8 mouse cellular contexts compared by ENCODE assay signal in the genomic region with DNA sequence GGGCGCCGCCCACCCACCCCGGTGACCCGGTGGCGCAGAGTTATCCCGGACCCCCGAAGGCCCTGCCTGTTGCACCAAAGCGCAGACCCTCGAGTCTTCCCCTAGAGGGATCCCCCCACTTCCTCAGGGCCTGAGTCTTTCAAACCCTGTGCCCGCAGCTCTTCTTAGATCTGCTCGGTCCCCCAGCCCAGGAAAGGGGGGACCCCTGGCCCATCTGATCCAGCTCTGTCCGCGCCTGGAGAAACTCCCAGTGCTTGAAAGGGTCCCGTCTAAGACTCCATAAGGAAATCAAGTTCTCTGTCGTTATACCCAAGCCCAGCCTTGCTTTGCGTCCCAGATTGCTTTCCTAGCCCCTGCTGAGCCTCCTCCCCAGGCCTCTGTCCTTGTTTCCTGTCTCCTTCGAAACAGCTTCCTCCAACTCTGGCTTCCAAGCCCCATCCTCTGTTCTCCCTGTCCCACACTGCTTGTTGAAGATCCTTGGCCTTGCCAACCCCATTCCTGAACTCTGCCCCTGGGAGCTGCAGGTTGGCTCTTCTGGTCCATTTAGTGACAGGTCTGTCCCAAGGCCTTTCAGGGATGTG. TPM values are rescaled to one million over a fixed set of nuclear protein-coding genes. Genes with fewer than 3 reads are reported as not detected.
DNase-seq lines count a peak whose midpoint lies in the region; ATAC-seq and TF ChIP-seq lines count a peak whose summit lies in the region.

No protein-coding gene starts in this region.

- peak overlapping the region; percentile 87 for H3K9ac ChIP-seq in embryonic facial prominence, embryonic 11.5 days (replicated peaks; ENCODE audit: low read length)
- peak overlapping the region; percentile 82 for H3K9ac ChIP-seq in hindbrain, embryonic 14.5 days
- H3K9ac ChIP-seq in liver, postnatal 0 days (replicated peaks): peak overlapping the region; percentile 89

- no peaks in the 10 kb centered on the region; the same call in 1 of the 2 replicates for H3K36me3 ChIP-seq in embryonic facial prominence, embryonic 11.5 days (replicated peaks; ENCODE audit: control insufficient read depth, insufficient read depth, low read depth, low read length)
- peaks cover 33% of the 10 kb centered on the region for H3K36me3 ChIP-seq in hindbrain, embryonic 14.5 days (replicated peaks; ENCODE audit: control insufficient read depth, insufficient read depth)
- H3K36me3 ChIP-seq in liver, postnatal 0 days (replicated peaks; ENCODE audit: insufficient read depth, low read length): peaks cover 19% of the 10 kb centered on the region

- DNase-seq in lung, adult 2 months: peak; percentile 35
- DNase-seq in lung, postnatal 36 days: no peak
- no peak for DNase-seq in embryonic facial prominence, embryonic 11.5 days (ENCODE audit: low spot score)
- no peak for DNase-seq in hindbrain, embryonic 14.5 days (ENCODE audit: low spot score)
- no peak for DNase-seq in liver, postnatal 0 days
- no peak for DNase-seq in left cerebral cortex, postnatal 14 days (ENCODE audit: low spot score in 2 of 2)
- no peak for DNase-seq in left cerebral cortex, adult 8-10 months (ENCODE audit: low spot score in 2 of 2)
- DNase-seq in testis, postnatal 10 days (ENCODE audit: low spot score): no peak

- peak overlapping the region; percentile 87 for H3K4me2 ChIP-seq in embryonic facial prominence, embryonic 11.5 days (ENCODE audit: low read depth, low read length)
- peak overlapping the region; percentile 62 for H3K4me2 ChIP-seq in hindbrain, embryonic 14.5 days (replicated peaks)
- H3K4me2 ChIP-seq in liver, postnatal 0 days (ENCODE audit: low read depth, low read length): peak overlapping the region; percentile 92

- H3K4me1 ChIP-seq in lung, adult 2 months (ENCODE audit: control insufficient read depth, insufficient read depth, low read length): peaks cover 7% of the 10 kb centered on the region
- H3K4me1 ChIP-seq in embryonic facial prominence, embryonic 11.5 days (ENCODE audit: control insufficient read depth, insufficient read depth, low read length): peaks cover 4% of the 10 kb centered on the region
- H3K4me1 ChIP-seq in hindbrain, embryonic 14.5 days (replicated peaks; ENCODE audit: control insufficient read depth, insufficient read depth, low read length): peaks cover 23% of the 10 kb centered on the region
- peaks cover 26% of the 10 kb centered on the region for H3K4me1 ChIP-seq in liver, postnatal 0 days (ENCODE audit: insufficient read depth)

- no peak; the same call in 1 of the 2 replicates for ATAC-seq in embryonic facial prominence, embryonic 11.5 days (replicated peaks; ENCODE audit: insufficient number of reproducible peaks, low FRiP score, low TSS enrichment, low read depth)
- no peak for ATAC-seq in hindbrain, embryonic 14.5 days (ENCODE audit: low FRiP score)
- ATAC-seq in liver, postnatal 0 days: no peak

- no peak for TF ChIP-seq POLR2A in lung, adult 2 months (IDR thresholded peaks at IDR 0.05; ENCODE audit: borderline replicate concordance, extremely low read depth, low read depth, low read length)

- intact Hi-C loops in left cerebral cortex, postnatal 14 days (cut with DNase I): no loop called here

- under 1% methylated on average over 17 of the region's 17 CpGs for WGBS in lung, adult 2 months
- under 1% methylated on average over 17 of the region's 17 CpGs for WGBS in embryonic facial prominence, embryonic 11.5 days
- WGBS in hindbrain, embryonic 14.5 days: 1% methylated on average over 17 of the region's 17 CpGs
- whole genome bisulfite sequencing in liver, postnatal 0 days (ENCODE audit: insufficient replicate concordance): 3% methylated on average over 15 of the region's 17 CpGs

- no peak for TF ChIP-seq EP300 in liver, postnatal 0 days (IDR thresholded peaks at IDR 0.05; ENCODE audit: low read depth)

- H3K27me3 ChIP-seq in embryonic facial prominence, embryonic 11.5 days (ENCODE audit: control insufficient read depth, insufficient read depth, low read length): no peaks in the 10 kb centered on the region
- H3K27me3 ChIP-seq in hindbrain, embryonic 14.5 days (ENCODE audit: control insufficient read depth, insufficient read depth, low read length): no peaks in the 10 kb centered on the region
- H3K27me3 ChIP-seq in liver, postnatal 0 days (ENCODE audit: insufficient read depth, low read length): no peaks in the 10 kb centered on the region

- H3K9me3 ChIP-seq in embryonic facial prominence, embryonic 11.5 days (replicated peaks; ENCODE audit: control insufficient read depth, low read length): no peaks in the 10 kb centered on the region
- no peaks in the 10 kb centered on the region for H3K9me3 ChIP-seq in hindbrain, embryonic 14.5 days (ENCODE audit: control insufficient read depth, low read length)
- H3K9me3 ChIP-seq in liver, postnatal 0 days (ENCODE audit: low read length): no peaks in the 10 kb centered on the region

- peak overlapping the region; percentile 98 for H3K27ac ChIP-seq in embryonic facial prominence, embryonic 11.5 days (replicated peaks; ENCODE audit: low read depth, low read length)
- peak overlapping the region; percentile 99 for H3K27ac ChIP-seq in hindbrain, embryonic 14.5 days
- H3K27ac ChIP-seq in liver, postnatal 0 days (ENCODE audit: low read depth): peak overlapping the region; percentile 96

- no peak for TF ChIP-seq CTCF in lung, adult 2 months (IDR thresholded peaks at IDR 0.05; ENCODE audit: insufficient read depth, low read length)
- TF ChIP-seq CTCF in liver, postnatal 0 days (IDR thresholded peaks at IDR 0.05; ENCODE audit: low read depth): no peak

- peak overlapping the region; percentile 51 for H3K4me3 ChIP-seq in lung, adult 2 months (replicated peaks; ENCODE audit: extremely low read depth, low read depth, low read length)
- peak overlapping the region; percentile 72 for H3K4me3 ChIP-seq in embryonic facial prominence, embryonic 11.5 days (ENCODE audit: low read depth, low read length)
- H3K4me3 ChIP-seq in hindbrain, embryonic 14.5 days (replicated peaks; ENCODE audit: low read length): peak overlapping the region; percentile 69
- H3K4me3 ChIP-seq in liver, postnatal 0 days (ENCODE audit: low read depth, low read length): peak overlapping the region; percentile 83

RNA-seq across cellular contexts. Expression of gene Gga1, which starts 0.9 kb away (rescaled TPM):
- polyA plus RNA-seq in lung, adult 2 months (2012; rRNA removed): 113 and 121 TPM in 2 replicates
- polyA plus RNA-seq in embryonic facial prominence, embryonic 11.5 days (2014; fragmentation: Nextera tagmentation; extraction: Ambion mirVana): 21.1 and 22.6 TPM in 2 replicates
- polyA plus RNA-seq in hindbrain, embryonic 14.5 days (2014; fragmentation: Nextera tagmentation; extraction: Ambion mirVana): 40.1 and 43.0 TPM in 2 replicates
- 12.9 and 14.8 TPM in 2 replicates for polyA plus RNA-seq in liver, postnatal 0 days (2015; fragmentation: Nextera tagmentation; extraction: Ambion mirVana)
- 10 to 100 TPM; 53.7 to 56.3 TPM for total RNA-seq in left cerebral cortex, postnatal 14 days (2021)
- 10 to 100 TPM; 53.5 to 64.7 (median 57.6) TPM for total RNA-seq in left cerebral cortex, adult 8-10 months (2022)

RNA-seq across cellular contexts. Expression of gene Gm49510, which starts 21.6 kb away (rescaled TPM):
- 0.04 TPM in 1 of 2 replicates, not detected in the other for polyA plus RNA-seq in lung, adult 2 months (2012; rRNA removed)
- polyA plus RNA-seq in embryonic facial prominence, embryonic 11.5 days (2014; fragmentation: Nextera tagmentation; extraction: Ambion mirVana): 0.17 and 0.58 TPM in 2 replicates
- polyA plus RNA-seq in hindbrain, embryonic 14.5 days (2014; fragmentation: Nextera tagmentation; extraction: Ambion mirVana): 0.16 TPM in 1 of 2 replicates, not detected in the other
- 0.07 TPM in 1 of 2 replicates, not detected in the other for polyA plus RNA-seq in liver, postnatal 0 days (2015; fragmentation: Nextera tagmentation; extraction: Ambion mirVana)
- total RNA-seq in left cerebral cortex, postnatal 14 days (2021): under 1 TPM in 1 of 2 experiments, not detected in 1; 0.23 TPM
- under 1 TPM in 2 of 4 experiments, not detected in 2; 0.36 to 0.46 TPM for total RNA-seq in left cerebral cortex, adult 8-10 months (2022)

RNA-seq across cellular contexts. Expression of gene Sh3bp1, which starts 21.7 kb away (rescaled TPM):
- polyA plus RNA-seq in lung, adult 2 months (2012; rRNA removed): 77.8 and 92.6 TPM in 2 replicates
- 25.2 and 29.7 TPM in 2 replicates for polyA plus RNA-seq in embryonic facial prominence, embryonic 11.5 days (2014; fragmentation: Nextera tagmentation; extraction: Ambion mirVana)
- 3.7 and 5.5 TPM in 2 replicates for polyA plus RNA-seq in hindbrain, embryonic 14.5 days (2014; fragmentation: Nextera tagmentation; extraction: Ambion mirVana)
- polyA plus RNA-seq in liver, postnatal 0 days (2015; fragmentation: Nextera tagmentation; extraction: Ambion mirVana): 7.4 and 8.2 TPM in 2 replicates
- 10 to 100 TPM; 13.4 TPM for total RNA-seq in left cerebral cortex, postnatal 14 days (2021)
- 10 to 100 TPM; 26.2 to 38.6 (median 32.2) TPM for total RNA-seq in left cerebral cortex, adult 8-10 months (2022)

RNA-seq across cellular contexts. Expression of gene Lgals2, which starts 22.6 kb away (rescaled TPM):
- polyA plus RNA-seq in lung, adult 2 months (2012; rRNA removed): 6.0 and 7.2 TPM in 2 replicates
- polyA plus RNA-seq in embryonic facial prominence, embryonic 11.5 days (2014; fragmentation: Nextera tagmentation; extraction: Ambion mirVana): not detected in 2 replicates
- polyA plus RNA-seq in hindbrain, embryonic 14.5 days (2014; fragmentation: Nextera tagmentation; extraction: Ambion mirVana): not detected in 2 replicates
- polyA plus RNA-seq in liver, postnatal 0 days (2015; fragmentation: Nextera tagmentation; extraction: Ambion mirVana): 3.4 TPM in 2 replicates
- total RNA-seq in left cerebral cortex, postnatal 14 days (2021): not detected
- total RNA-seq in left cerebral cortex, adult 8-10 months (2022): not detected

RNA-seq across cellular contexts. Expression of gene Cdc42ep1, which starts 35.5 kb away (rescaled TPM):
- polyA plus RNA-seq in lung, adult 2 months (2012; rRNA removed): 221 and 277 TPM in 2 replicates
- 10.9 and 11.3 TPM in 2 replicates for polyA plus RNA-seq in embryonic facial prominence, embryonic 11.5 days (2014; fragmentation: Nextera tagmentation; extraction: Ambion mirVana)
- polyA plus RNA-seq in hindbrain, embryonic 14.5 days (2014; fragmentation: Nextera tagmentation; extraction: Ambion mirVana): 10.7 and 11.2 TPM in 2 replicates
- polyA plus RNA-seq in liver, postnatal 0 days (2015; fragmentation: Nextera tagmentation; extraction: Ambion mirVana): 12.6 and 19.8 TPM in 2 replicates
- 10 to 100 TPM in 1 of 2 experiments, 1 to 10 TPM in 1; 6.5 to 11.0 TPM for total RNA-seq in left cerebral cortex, postnatal 14 days (2021)
- 10 to 100 TPM; 16.8 to 22.9 (median 20.1) TPM for total RNA-seq in left cerebral cortex, adult 8-10 months (2022)
